ENCODE assay signal across 9 mouse cellular contexts in the genomic region with DNA sequence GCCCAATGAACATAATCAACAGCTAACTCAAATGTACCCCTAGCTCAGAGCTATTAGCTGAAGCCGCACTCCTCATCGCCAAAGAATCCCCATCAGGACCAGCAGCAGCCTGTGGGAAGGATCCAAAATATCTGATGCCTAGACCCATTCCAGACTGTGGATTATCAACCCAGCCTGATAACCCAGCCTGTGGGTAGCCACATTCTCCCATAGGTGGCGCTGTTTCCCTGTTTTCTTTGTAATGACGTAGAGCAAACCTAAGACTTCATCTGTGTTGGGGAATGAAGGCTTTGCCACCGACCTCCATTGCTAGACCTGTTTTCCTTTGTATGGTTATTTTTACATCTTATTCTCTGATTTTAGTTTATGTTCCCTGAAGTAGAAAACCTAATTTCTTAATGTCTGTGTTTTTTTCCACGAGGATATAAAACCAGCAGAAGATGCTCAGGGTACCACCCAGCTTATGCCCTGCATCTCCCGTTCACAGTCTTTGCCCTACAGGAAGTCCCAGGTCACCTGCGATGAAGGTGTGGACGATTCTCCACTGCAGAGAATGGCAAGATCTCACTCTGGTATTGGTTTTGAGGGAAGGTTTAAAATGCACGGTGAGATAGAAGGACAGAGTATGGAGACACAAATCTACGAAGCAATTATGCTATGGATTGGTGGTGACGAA. TPM values are rescaled to one million over a fixed set of nuclear protein-coding genes. Genes with fewer than 3 reads are reported as not detected.
A peak's percentile ranks its signal among the peaks of the same experiment; 100 is the strongest.
DNase-seq lines count a peak whose midpoint lies in the region; ATAC-seq and TF ChIP-seq lines count a peak whose summit lies in the region.
"Had no signal": no experiment of that assay in that cellular context is flagged by ENCODE, and none has a peak within 500 bp of the region (broad histone marks: within the 10 kb centered on the region; RNA-seq: fewer than 3 reads in every experiment).

No protein-coding gene starts in this region.

- TF ChIP-seq EP300 in heart, adult 2 months (IDR thresholded peaks at IDR 0.05; ENCODE audit: insufficient read depth, low read depth, low read length), result peak; percentile 67; the same call in 1 of the 2 replicates

- no peaks in the 10 kb centered on the region for H3K79me2 ChIP-seq in heart, adult 2 months (replicated peaks; ENCODE audit: control insufficient read depth, insufficient read depth, low read length)

- WGBS in heart, adult 2 months, result 31% methylated on average over 12 of the region's 12 CpGs
- 36% methylated on average over 12 of the region's 12 CpGs for WGBS in heart, embryonic 11.5 days (ENCODE audit: insufficient replicate concordance)
- WGBS in hindbrain, embryonic 12.5 days, result 36% methylated on average over 12 of the region's 12 CpGs

- intact Hi-C loops in heart, adult 2 months (cut with DNase I), result loop anchor here (2.0 to 5.0 kb wide), 2 partner anchors 181 to 279 kb away; a partner anchor contains a TSS
- intact Hi-C loops in left cerebral cortex, adult 2 months (cut with DNase I), result loop anchor here (1.0 to 2.0 kb wide), 2 partner anchors 67 to 181 kb away; no protein-coding TSS in a partner anchor

- no peak overlapping the region for H3K4me2 ChIP-seq in heart, embryonic 11.5 days
- no peak overlapping the region for H3K4me2 ChIP-seq in hindbrain, embryonic 12.5 days (replicated peaks)

- DNase-seq in heart, adult 2 months, result peak; percentile 34 to 53
- DNase-seq in c-Kit-negative CD71-positive TER-119-positive erythroid progenitor cells, embryonic 14.5 days (ENCODE audit: low read depth, low spot score), result peak; percentile 47
- peak; percentile 61 to 65 for DNase-seq in left cerebral cortex, adult 2 months (ENCODE audit: extremely low spot score in 1 of 2, low spot score in 2 of 2)
- peak; percentile 85 for DNase-seq in mesoderm, embryonic 11.5 days (ENCODE audit: low read depth, low spot score)
- peak; percentile 62 for DNase-seq in skeletal muscle tissue, adult 2 months (ENCODE audit: low read depth, low spot score)

- H3K4me1 ChIP-seq in heart, adult 2 months (ENCODE audit: control insufficient read depth, insufficient read depth, low read length), result no peaks in the 10 kb centered on the region; the same call in 1 of the 2 replicates
- no peaks in the 10 kb centered on the region for H3K4me1 ChIP-seq in heart, embryonic 11.5 days (ENCODE audit: control insufficient read depth, insufficient read depth, low read length)
- peaks cover 3% of the 10 kb centered on the region; the same call in 1 of the 2 replicates for H3K4me1 ChIP-seq in hindbrain, embryonic 12.5 days

- H3K9me3 ChIP-seq in heart, embryonic 11.5 days (replicated peaks; ENCODE audit: control insufficient read depth, low read length), result 0 out of 2 replicates have a peak, but pooled peaks cover 2% of the 10 kb centered on the region
- no peaks in the 10 kb centered on the region for H3K9me3 ChIP-seq in hindbrain, embryonic 12.5 days (replicated peaks)

- H3K36me3 ChIP-seq in heart, adult 2 months (ENCODE audit: control insufficient read depth, insufficient read depth, low read length), result no peaks in the 10 kb centered on the region
- H3K36me3 ChIP-seq in heart, embryonic 11.5 days (ENCODE audit: control insufficient read depth, insufficient read depth, low read length), result no peaks in the 10 kb centered on the region
- H3K36me3 ChIP-seq in hindbrain, embryonic 12.5 days, result no peaks in the 10 kb centered on the region

- no peak for ATAC-seq in heart, embryonic 11.5 days (replicated peaks; ENCODE audit: insufficient number of reproducible peaks, low FRiP score, low TSS enrichment)
- 0 out of 2 replicates have a peak, but pooled peaks have one; percentile 56 for ATAC-seq in erythroid progenitor cell, adult 5-6 weeks (replicated peaks; ENCODE audit: low FRiP score, poor library complexity, severe bottlenecking)
- peak; percentile 59 for ATAC-seq in hindbrain, embryonic 12.5 days (ENCODE audit: low FRiP score)

- H3K27ac ChIP-seq in heart, adult 2 months, result no peak overlapping the region
- no peak overlapping the region for H3K27ac ChIP-seq in heart, embryonic 11.5 days (ENCODE audit: low read depth, low read length)
- no peak overlapping the region for H3K27ac ChIP-seq in hindbrain, embryonic 12.5 days
- H3K27ac ChIP-seq in left cerebral cortex, adult 2 months, result peak overlapping the region; percentile 62; the same call in 1 of the 2 replicates
- H3K27ac ChIP-seq: macrophage had no signal

- H3K4me3 ChIP-seq in heart, adult 2 months, result no peak overlapping the region
- H3K4me3 ChIP-seq in heart, embryonic 11.5 days (ENCODE audit: low read depth, low read length), result no peak overlapping the region
- no peak overlapping the region for H3K4me3 ChIP-seq in hindbrain, embryonic 12.5 days
- peak overlapping the region; percentile 25; the same call in 1 of the 2 replicates for H3K4me3 ChIP-seq in left cerebral cortex, adult 2 months

- no peak for TF ChIP-seq POLR2A in heart, adult 2 months (IDR thresholded peaks at IDR 0.05; ENCODE audit: insufficient read depth, low read depth, low read length)

- H3K27me3 ChIP-seq in heart, adult 2 months (ENCODE audit: control insufficient read depth, insufficient read depth, low read length), result no peaks in the 10 kb centered on the region
- H3K27me3 ChIP-seq in heart, embryonic 11.5 days (ENCODE audit: control insufficient read depth, insufficient read depth, low read length), result no peaks in the 10 kb centered on the region
- H3K27me3 ChIP-seq in hindbrain, embryonic 12.5 days, result no peaks in the 10 kb centered on the region

- H3K9ac ChIP-seq in heart, adult 2 months (ENCODE audit: low read depth, low read length), result no peak overlapping the region
- H3K9ac ChIP-seq in heart, embryonic 11.5 days (ENCODE audit: low read depth, low read length), result no peak overlapping the region
- no peak overlapping the region for H3K9ac ChIP-seq in hindbrain, embryonic 12.5 days

- peak; percentile 97 for TF ChIP-seq CTCF in heart, adult 2 months (IDR thresholded peaks at IDR 0.05)
- TF ChIP-seq CTCF in left cerebral cortex, adult 2 months (IDR thresholded peaks at IDR 0.05), result peak; percentile 94

RNA-seq across cellular contexts. Expression of a gene that starts 13.4 kb away (rescaled TPM):
- 10 to 100 TPM; 32.5 to 33.8 TPM for total RNA-seq in heart, adult 2 months (2021)
- polyA plus RNA-seq in heart, adult 2 months (2012; rRNA removed), result 15.6 and 22.9 TPM in 2 replicates
- 15.9 and 17.2 TPM in 2 replicates for polyA plus RNA-seq in heart, embryonic 11.5 days (2014; fragmentation: Nextera tagmentation; extraction: Ambion mirVana)
- 1.8 and 2.9 TPM in 2 replicates for total RNA-seq in erythroid progenitor cell, adult 5-6 weeks (2015; ENCODE audit: low replicate concordance)
- total RNA-seq in erythroid progenitor cell, adult 5-6 weeks (2017; ENCODE audit: low replicate concordance), result 2.3 TPM in 2 replicates
- polyA plus RNA-seq in hindbrain, embryonic 12.5 days (2016; fragmentation: Nextera tagmentation; extraction: Ambion mirVana), result 40.0 and 43.3 TPM in 2 replicates
- 100 to 1,000 TPM; 138 to 140 TPM for total RNA-seq in left cerebral cortex, adult 2 months (2021)

RNA-seq across cellular contexts. Expression of a gene that starts 47.3 kb away (rescaled TPM):
- total RNA-seq in heart, adult 2 months (2021), result not detected
- polyA plus RNA-seq in heart, adult 2 months (2012; rRNA removed), result 0.14 TPM in 1 of 2 replicates, not detected in the other
- 0.11 and 0.21 TPM in 2 replicates for polyA plus RNA-seq in heart, embryonic 11.5 days (2014; fragmentation: Nextera tagmentation; extraction: Ambion mirVana)
- not detected in 2 replicates for total RNA-seq in erythroid progenitor cell, adult 5-6 weeks (2015; ENCODE audit: low replicate concordance)
- total RNA-seq in erythroid progenitor cell, adult 5-6 weeks (2017; ENCODE audit: low replicate concordance), result not detected in 2 replicates
- not detected in 2 replicates for polyA plus RNA-seq in hindbrain, embryonic 12.5 days (2016; fragmentation: Nextera tagmentation; extraction: Ambion mirVana)
- not detected for total RNA-seq in left cerebral cortex, adult 2 months (2021)
- polyA plus RNA-seq: macrophage had no signal

Comparison
In these comparisons a context has a peak if more than half of its experiments do, and no peak if none do; other contexts are left out.
1. RNA of a gene that starts 13.4 kb away (total RNA-seq): 138 to 140 TPM in left cerebral cortex, adult 2 months and 32.5 to 33.8 TPM in heart, adult 2 months; 1.8 to 2.9 TPM in erythroid progenitor cell, adult 5-6 weeks; every median in the first group is over 4 times any median in the second.
2. Peak in every context shown above with its lines, with median percentiles within 50 percentile points of each other: DNase-seq.